Mouse (Mus musculus) midbrain, postnatal 0 days (tissue): ENCODE results near the gene Nid2. TPM values are rescaled to one million over a fixed set of nuclear protein-coding genes. Genes with fewer than 3 reads are reported as not detected.

Experiments
- ATAC-seq: fragments of 200-750 bp; cut with Nextera tagmentation; 2 replicates; pipeline ENCODE4 v1.8.0; 2017; ENCODE audit warnings: moderate number of reproducible peaks, mild to moderate bottlenecking, moderate TSS enrichment, moderate library complexity; ENCODE audit not compliant: low FRiP score
- DNase-seq: peaks from one replicate; pipeline ENCODE4 v3.0.0-alpha.2; 2015; ENCODE audit warnings: low spot score
- H3K27ac ChIP-seq: fragments of 300-500 bp; sonication (generic); 2 replicates; pipeline ENCODE4 v1.5.1; 2014; ENCODE audit warnings: low read depth, mild to moderate bottlenecking, low read length, mixed read lengths
- H3K27me3 ChIP-seq: fragments of 300-500 bp; sonication (generic); 2 replicates; pipeline ENCODE4 v1.6.1; 2014; ENCODE audit warnings: low read length, control low read depth, mixed read lengths; ENCODE audit not compliant: insufficient read depth
- H3K36me3 ChIP-seq: fragments of 300-500 bp; sonication (generic); 2 replicates; pipeline ENCODE4 v1.6.1; 2014; ENCODE audit warnings: low read length, control low read depth, mixed read lengths; ENCODE audit not compliant: insufficient read depth
- H3K4me1 ChIP-seq: fragments of 300-500 bp; sonication (generic); 2 replicates; pipeline ENCODE4 v1.6.1; 2014; ENCODE audit warnings: mild to moderate bottlenecking, control low read depth, antibody characterized with exemption, low read length, mixed read lengths; ENCODE audit not compliant: insufficient read depth
- H3K4me2 ChIP-seq: fragments of 300-500 bp; sonication (generic); 2 replicates; pipeline ENCODE4 v1.6.1; 2014; ENCODE audit warnings: low read depth, mild to moderate bottlenecking, low read length, mixed read lengths; ENCODE audit not compliant: poor library complexity, severe bottlenecking
- H3K4me3 ChIP-seq: fragments of 300-500 bp; sonication (generic); 2 replicates; pipeline ENCODE4 v1.5.1; 2014; ENCODE audit warnings: low read depth, mild to moderate bottlenecking, low read length, moderate library complexity
- H3K9ac ChIP-seq: fragments of 300-500 bp; sonication (generic); replicated peaks from 2 replicates; pipeline ENCODE4 v1.6.1; 2014; ENCODE audit warnings: mild to moderate bottlenecking, low read length, moderate library complexity, mixed read lengths; ENCODE audit not compliant: poor library complexity, severe bottlenecking
- H3K9me3 ChIP-seq: fragments of 300-500 bp; sonication (generic); 2 replicates; pipeline ENCODE4 v1.6.1; 2016; ENCODE audit warnings: low read length, control low read depth
- CTCF ChIP-seq: IDR thresholded peaks from 2 replicates; pipeline ENCODE4 v1.5.1; 2016; ENCODE audit warnings: antibody characterized with exemption, mild to moderate bottlenecking
- WGBS: fragments of 180-500 bp; shearing (Covaris S2); extraction: QIAGEN DNeasy Blood & Tissue Kit; methylation state at CpG from one replicate; pipeline ENCODE4 v1.1.7; 2014; 5-methylcytosine and 5-hydroxymethylcytosine counted together
- polyA plus RNA-seq: library from polyadenylated mRNA; unstranded; fragments of >200 nt; fragmentation: Nextera tagmentation; extraction: Ambion mirVana; gene quantifications from 2 replicates; pipeline ENCODE4 v1.2.1, GENCODE M21; 2015
- total RNA-seq: library from RNA; depleted of rRNA; stranded (reverse); fragments of >200 nt; gene quantifications from 2 replicates; pipeline ENCODE4 v1.2.3, GENCODE M21; 2014; rRNA removed

Gene Nid2
- total and polyA plus RNA-seq, 2 experiments from 2014 or later = 18.6 to 35.2 TPM

DNA sequence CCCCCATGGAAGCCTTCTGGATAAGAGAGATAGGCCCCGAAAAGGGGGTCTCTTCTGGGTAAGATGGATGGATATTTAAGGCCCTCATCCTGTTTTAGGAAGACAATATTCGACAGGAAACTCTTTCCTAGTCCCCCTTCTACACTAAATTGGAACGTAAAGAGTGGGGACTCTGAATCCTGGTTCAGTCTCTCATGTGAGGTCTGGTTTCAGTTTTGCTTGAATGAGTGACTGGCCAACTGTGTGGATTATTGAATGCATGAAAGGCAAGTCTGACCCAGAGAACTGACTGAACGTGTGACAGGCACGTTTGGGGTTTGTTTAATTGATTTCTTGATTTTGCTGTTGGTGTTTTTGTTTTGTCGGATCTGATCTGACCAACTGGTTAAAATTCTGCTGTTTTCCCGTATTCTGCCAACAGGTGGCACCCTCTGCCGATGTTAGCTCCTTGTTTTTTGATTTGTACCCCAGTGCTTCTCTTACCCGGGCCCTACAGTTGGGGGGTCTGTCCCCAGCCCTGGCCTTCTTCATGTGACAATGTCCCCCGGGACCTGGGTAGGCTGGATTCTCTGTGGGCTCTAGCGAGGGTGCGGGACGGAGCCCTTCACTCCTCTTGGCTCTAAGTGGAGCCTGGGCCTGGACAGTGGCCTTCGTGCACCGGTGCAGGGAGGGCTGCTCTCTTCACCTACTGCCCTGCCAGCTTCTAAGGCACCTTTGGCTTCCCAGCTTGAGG lies 88.7 kb downstream of the Nid2 start:
- DNase-seq (peak; percentile 72), ATAC-seq (peak; percentile 44; the same call in 1 of the 2 replicates)
- Histone ChIP-seq H3K27ac (no peak overlapping the region), H3K4me2 (peak overlapping the region; percentile 43), H3K9ac (no peak overlapping the region; the same call in 1 of the 2 replicates), H3K4me3 (peak overlapping the region; percentile 8; the same call in 1 of the 2 replicates), H3K36me3 (no peaks in the 10 kb centered on the region), H3K9me3 (no peaks in the 10 kb centered on the region), H3K4me1 (no peaks in the 10 kb centered on the region), H3K27me3 (no peaks in the 10 kb centered on the region)
- WGBS = 25% methylated on average over 15 of the region's 15 CpGs
- peak; percentile 83 for TF ChIP-seq CTCF

DNA sequence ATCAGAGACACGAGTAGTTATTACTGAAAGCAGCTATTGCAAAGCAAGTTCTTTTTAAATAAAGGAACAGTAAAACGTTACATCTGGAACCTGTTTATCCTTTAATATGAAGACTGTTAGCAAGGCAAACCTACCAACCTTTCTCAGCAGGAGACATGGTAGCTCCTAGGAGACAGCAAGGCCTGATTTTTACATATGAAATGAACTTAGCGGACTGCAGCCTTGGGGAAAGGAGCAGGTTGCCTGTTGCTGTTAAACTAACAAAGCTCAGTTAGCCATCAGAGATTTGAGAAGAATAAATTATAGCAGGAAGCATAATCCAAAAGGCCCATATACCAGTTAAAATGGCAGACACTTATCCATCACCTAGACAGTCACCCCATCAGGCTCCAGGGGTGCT lies 102.4 kb downstream of the Nid2 start:
- TF ChIP-seq CTCF = no peak
- no peak overlapping the region for H3K4me3 ChIP-seq
- H3K27me3 ChIP-seq = no peaks in the 10 kb centered on the region
- DNase-seq (no peak), ATAC-seq (no peak)
- H3K4me2 ChIP-seq = no peak overlapping the region
- H3K27ac ChIP-seq = no peak overlapping the region
- H3K9me3 ChIP-seq = no peaks in the 10 kb centered on the region
- no peak overlapping the region for H3K9ac ChIP-seq
- 41% methylated on average over 3 of the region's 3 CpGs for WGBS
- H3K36me3 ChIP-seq = no peaks in the 10 kb centered on the region
- H3K4me1 ChIP-seq = no peaks in the 10 kb centered on the region

DNA sequence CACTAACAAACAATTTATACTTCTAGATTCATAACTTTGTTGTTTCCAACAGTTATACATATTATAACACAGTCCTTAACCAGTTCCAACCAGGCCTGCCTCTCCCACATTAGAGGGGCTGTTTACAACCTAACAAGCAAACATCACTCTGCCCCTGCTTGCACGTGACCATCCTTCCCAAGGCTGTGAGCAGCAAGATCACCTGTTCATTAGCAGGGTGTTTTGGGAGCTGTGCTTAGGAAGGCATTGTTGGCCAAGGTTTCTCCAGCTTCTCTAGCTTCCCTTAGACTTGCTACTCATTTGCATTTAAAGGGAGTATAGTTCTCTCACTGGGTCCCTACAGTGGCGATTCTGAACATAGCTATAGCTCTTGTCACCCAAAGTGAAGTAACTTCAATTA lies 107.2 kb downstream of the Nid2 start:
- H3K4me3 ChIP-seq = no peak overlapping the region
- TF ChIP-seq CTCF = no peak
- no peaks in the 10 kb centered on the region for H3K4me1 ChIP-seq
- H3K27ac ChIP-seq = no peak overlapping the region
- DNase-seq (no peak), ATAC-seq (no peak)
- H3K27me3 ChIP-seq = no peaks in the 10 kb centered on the region
- no peaks in the 10 kb centered on the region; the same call in 1 of the 2 replicates for H3K36me3 ChIP-seq
- H3K4me2 ChIP-seq = no peak overlapping the region
- 83% methylated on average over 2 of the region's 2 CpGs for WGBS
- H3K9ac ChIP-seq = no peak overlapping the region
- no peaks in the 10 kb centered on the region for H3K9me3 ChIP-seq

DNA sequence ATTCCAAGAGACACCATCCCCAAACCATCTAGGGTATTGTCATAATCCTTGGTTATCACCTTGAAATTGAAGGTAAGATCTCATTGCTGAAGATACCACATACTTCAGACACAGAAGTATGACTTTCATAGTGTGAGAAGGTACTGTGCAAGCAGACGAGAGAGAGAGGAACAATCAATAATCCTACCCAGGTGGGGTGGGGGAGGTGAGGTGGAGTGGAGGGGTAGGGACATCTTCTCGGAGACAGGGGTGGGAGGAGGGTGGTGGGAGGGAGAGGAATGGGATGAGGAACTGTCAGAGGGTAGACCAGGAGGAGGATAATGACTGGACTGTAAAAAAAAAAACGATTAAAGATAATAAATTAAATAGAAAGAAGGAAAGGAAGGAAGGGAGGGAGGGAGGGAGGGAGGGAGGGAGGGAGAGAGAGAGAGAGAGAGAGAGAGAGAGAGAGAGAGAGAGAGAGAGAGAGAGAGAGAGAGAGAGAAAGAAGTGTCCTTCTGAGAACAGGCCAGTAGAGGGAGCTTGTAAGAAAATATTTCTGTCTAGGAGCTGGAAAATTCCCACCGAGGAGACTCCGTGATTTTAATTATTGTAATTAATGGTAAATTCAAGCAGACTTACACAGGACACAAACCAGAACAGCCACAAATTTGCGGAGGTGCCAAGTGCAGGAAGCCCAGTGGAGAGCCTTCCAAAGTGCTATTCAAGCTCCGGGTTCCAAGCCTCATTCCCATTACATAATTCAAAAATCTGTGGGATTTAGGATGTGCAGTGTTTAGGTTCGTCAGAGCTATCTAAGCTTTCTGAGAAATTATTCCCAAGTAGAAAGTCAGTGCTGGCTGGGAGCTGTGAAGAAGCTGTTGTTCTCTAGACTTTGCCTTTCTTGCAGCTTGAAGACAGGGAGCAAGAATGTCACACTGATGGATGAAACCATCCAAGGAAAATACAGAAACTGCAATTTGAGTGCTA lies 108.0 kb downstream of the Nid2 start:
- H3K9ac ChIP-seq = no peak overlapping the region
- H3K4me3 ChIP-seq = no peak overlapping the region
- no peak; the same call in 1 of the 2 replicates for ATAC-seq
- no peaks in the 10 kb centered on the region for H3K4me1 ChIP-seq
- TF ChIP-seq CTCF = peak; percentile 69
- 40% methylated on average over 8 of the region's 8 CpGs for WGBS
- H3K36me3 ChIP-seq = no peaks in the 10 kb centered on the region; the same call in 1 of the 2 replicates
- H3K4me2 ChIP-seq = peak overlapping the region; percentile 22; the same call in 1 of the 2 replicates
- no peaks in the 10 kb centered on the region for H3K27me3 ChIP-seq
- peak; percentile 80 for DNase-seq
- no peak overlapping the region for H3K27ac ChIP-seq
- no peaks in the 10 kb centered on the region for H3K9me3 ChIP-seq

DNA sequence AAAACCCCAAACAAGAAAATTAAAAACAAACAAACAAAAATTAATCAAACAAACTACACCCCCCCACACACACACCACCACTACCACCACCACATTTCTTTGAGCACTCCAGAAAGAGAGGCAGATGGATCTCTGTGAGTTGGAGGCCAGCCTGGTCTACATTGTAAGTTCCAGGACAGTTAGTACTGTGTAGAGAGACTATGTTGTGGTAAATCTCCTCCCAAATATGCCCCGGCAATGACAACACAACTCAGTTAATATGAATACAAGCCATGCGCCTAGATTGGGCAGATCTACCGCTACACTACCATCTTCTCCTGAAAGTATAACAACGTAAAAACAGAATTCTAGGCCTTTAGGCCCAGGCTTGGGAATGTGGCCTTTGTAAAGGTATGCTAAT lies 109.2 kb downstream of the Nid2 start:
- DNase-seq (no peak), ATAC-seq (no peak)
- no peak overlapping the region for H3K27ac ChIP-seq
- H3K4me2 ChIP-seq = no peak overlapping the region
- no peaks in the 10 kb centered on the region for H3K9me3 ChIP-seq
- no peak for TF ChIP-seq CTCF
- no peak overlapping the region for H3K9ac ChIP-seq
- WGBS = 98% methylated on average over 4 of the region's 4 CpGs
- H3K27me3 ChIP-seq = no peaks in the 10 kb centered on the region
- H3K4me1 ChIP-seq = no peaks in the 10 kb centered on the region
- H3K4me3 ChIP-seq = no peak overlapping the region
- no peaks in the 10 kb centered on the region; the same call in 1 of the 2 replicates for H3K36me3 ChIP-seq

Other genes with a start within 250 kb of the Nid2 start
- gene Gm2244, start 201.3 kb upstream of the Nid2 start, total RNA-seq = 0.16 TPM in 1 of 2 replicates, not detected in the other
- 0.53 and 0.63 TPM in 2 replicates for gene Gm2244, start 201.3 kb upstream of the Nid2 start, polyA plus RNA-seq
- 6.0 and 6.2 TPM in 2 replicates for gene Gm2237, start 166.1 kb upstream of the Nid2 start, total RNA-seq
- 5.7 and 5.8 TPM in 2 replicates for gene Gm2237, start 166.1 kb upstream of the Nid2 start, polyA plus RNA-seq
- gene Gm5458, start 148.7 kb upstream of the Nid2 start, total RNA-seq = not detected in 2 replicates
- not detected in 2 replicates for gene Gm5458, start 148.7 kb upstream of the Nid2 start, polyA plus RNA-seq
- 72.8 and 85.3 TPM in 2 replicates for gene Rtraf, start 72.6 kb downstream of the Nid2 start, total RNA-seq
- gene Rtraf, start 72.6 kb downstream of the Nid2 start, polyA plus RNA-seq = 131 and 137 TPM in 2 replicates
- gene Gng2, start 226.4 kb downstream of the Nid2 start, total RNA-seq = 419 and 439 TPM in 2 replicates
- gene Gng2, start 226.4 kb downstream of the Nid2 start, polyA plus RNA-seq = 344 and 374 TPM in 2 replicates